Mouse (Mus musculus) limb, embryonic 15.5 days (tissue): ENCODE measurements at regions not wholly inside any gene's neighbourhood (a gene's known extent, or its start where the extent isn't known, plus 50 kb on each side); places are given as distances from the start of the nearest gene placed in this dataset.

Source experiments
- ATAC-seq: fragments of 200-750 bp; cut with Nextera tagmentation; 2 replicates; pipeline ENCODE4 v1.8.0; 2017; ENCODE audit warnings: low read depth, moderate TSS enrichment; ENCODE audit not compliant: insufficient number of reproducible peaks, low FRiP score, low TSS enrichment
- H3K27ac ChIP-seq: fragments of 300-500 bp; sonication (generic); 2 replicates; pipeline ENCODE4 v1.5.1; 2015; ENCODE audit warnings: moderate library complexity, mild to moderate bottlenecking, inconsistent platforms
- H3K27me3 ChIP-seq: fragments of 300-500 bp; sonication (generic); 2 replicates; pipeline ENCODE4 v1.6.1; 2015; ENCODE audit warnings: inconsistent platforms
- H3K36me3 ChIP-seq: fragments of 300-500 bp; sonication (generic); 2 replicates; pipeline ENCODE4 v1.6.1; 2015; ENCODE audit warnings: inconsistent platforms
- H3K4me1 ChIP-seq: fragments of 300-500 bp; sonication (generic); 2 replicates; pipeline ENCODE4 v1.6.1; 2015; ENCODE audit warnings: inconsistent platforms
- H3K4me2 ChIP-seq: fragments of 300-500 bp; sonication (generic); 2 replicates; pipeline ENCODE4 v1.6.1; 2015; ENCODE audit warnings: mild to moderate bottlenecking, inconsistent platforms
- H3K4me3 ChIP-seq: fragments of 300-500 bp; sonication (generic); 2 replicates; pipeline ENCODE4 v1.5.1; 2015; ENCODE audit warnings: mild to moderate bottlenecking, inconsistent platforms
- H3K9ac ChIP-seq: fragments of 300-500 bp; sonication (generic); 2 replicates; pipeline ENCODE4 v1.6.1; 2015; ENCODE audit warnings: inconsistent platforms
- H3K9me3 ChIP-seq: fragments of 300-500 bp; sonication (generic); 2 replicates; pipeline ENCODE4 v1.6.1; 2016; ENCODE audit warnings: inconsistent platforms
- WGBS: fragments of 180-500 bp; shearing (Covaris S2); methylation state at CpG from one replicate; pipeline ENCODE4 v1.1.7; 2015; 5-methylcytosine and 5-hydroxymethylcytosine counted together

- Histone ChIP-seq H3K9ac (no peak overlapping the region), H3K36me3 (no peaks in the 10 kb centered on the region), H3K9me3 (no peaks in the 10 kb centered on the region), H3K4me3 (no peak overlapping the region), H3K27ac (no peak overlapping the region), H3K4me1 (no peaks in the 10 kb centered on the region), H3K4me2 (no peak overlapping the region), H3K27me3 (no peaks in the 10 kb centered on the region)
- WGBS, result 77% methylated on average over 8 of the region's 8 CpGs
- no peak for ATAC-seq
These were observed 114.4 kb upstream of the Bcl6 start for GRCm38 (mm10) chr16:24102854-24103690.

- Histone ChIP-seq H3K9ac (no peak overlapping the region), H3K4me2 (no peak overlapping the region), H3K27ac (no peak overlapping the region), H3K4me1 (no peaks in the 10 kb centered on the region), H3K9me3 (no peaks in the 10 kb centered on the region), H3K4me3 (no peak overlapping the region), H3K27me3 (no peaks in the 10 kb centered on the region), H3K36me3 (no peaks in the 10 kb centered on the region)
- 64% methylated on average over 8 of the region's 8 CpGs for WGBS
- no peak for ATAC-seq
These were observed 108.9 kb upstream of the Bcl6 start for GRCm38 (mm10) chr16:24097596-24097995.

GRCm38 (mm10) chr16:24096076-24096475, 107.4 kb upstream of the Bcl6 start:
- Histone ChIP-seq H3K4me2 (no peak overlapping the region), H3K9ac (no peak overlapping the region), H3K27ac (no peak overlapping the region), H3K27me3 (no peaks in the 10 kb centered on the region), H3K9me3 (no peaks in the 10 kb centered on the region), H3K4me3 (no peak overlapping the region), H3K36me3 (no peaks in the 10 kb centered on the region), H3K4me1 (no peaks in the 10 kb centered on the region)
- 70% methylated on average over 1 of the region's 1 CpGs for WGBS
- ATAC-seq, result no peak

GRCm38 (mm10) chr16:24095630-24096029, 107.0 kb upstream of the Bcl6 start:
- Histone ChIP-seq H3K9ac (no peak overlapping the region), H3K4me1 (no peaks in the 10 kb centered on the region), H3K27me3 (no peaks in the 10 kb centered on the region), H3K9me3 (no peaks in the 10 kb centered on the region), H3K4me3 (no peak overlapping the region), H3K27ac (no peak overlapping the region), H3K36me3 (no peaks in the 10 kb centered on the region), H3K4me2 (no peak overlapping the region)
- whole genome bisulfite sequencing, result 82% methylated on average over 4 of the region's 4 CpGs
- ATAC-seq, result no peak

GRCm38 (mm10) chr16:24094566-24094965, 105.9 kb upstream of the Bcl6 start:
- Histone ChIP-seq H3K36me3 (no peaks in the 10 kb centered on the region), H3K27ac (no peak overlapping the region), H3K9me3 (no peaks in the 10 kb centered on the region), H3K4me3 (no peak overlapping the region), H3K4me2 (no peak overlapping the region), H3K27me3 (no peaks in the 10 kb centered on the region), H3K9ac (no peak overlapping the region), H3K4me1 (no peaks in the 10 kb centered on the region)
- ATAC-seq, result no peak
- 76% methylated on average over 6 of the region's 6 CpGs for WGBS

GRCm38 (mm10) chr16:24093624-24094023, 105.0 kb upstream of the Bcl6 start:
- H3K4me1 ChIP-seq, result no peaks in the 10 kb centered on the region

GRCm38 (mm10) chr16:24092616-24093525, 104.2 kb upstream of the Bcl6 start:
- H3K4me1 ChIP-seq, result no peaks in the 10 kb centered on the region
- WGBS, result 80% methylated on average over 5 of the region's 5 CpGs
- H3K4me2 ChIP-seq, result no peak overlapping the region
- ATAC-seq, result no peak
- no peaks in the 10 kb centered on the region for H3K27me3 ChIP-seq
- no peaks in the 10 kb centered on the region for H3K36me3 ChIP-seq
- no peaks in the 10 kb centered on the region for H3K9me3 ChIP-seq
- no peak overlapping the region for H3K27ac ChIP-seq
- no peak overlapping the region for H3K9ac ChIP-seq
- H3K4me3 ChIP-seq, result no peak overlapping the region

More at GRCm38 (mm10) chr16:24093624-24094023, 105.0 kb upstream of the Bcl6 start:
- ATAC-seq, result no peak
- Histone ChIP-seq H3K9me3 (no peaks in the 10 kb centered on the region), H3K36me3 (no peaks in the 10 kb centered on the region), H3K4me3 (no peak overlapping the region), H3K4me2 (no peak overlapping the region), H3K27me3 (no peaks in the 10 kb centered on the region), H3K9ac (no peak overlapping the region), H3K27ac (no peak overlapping the region)
- WGBS, result 92% methylated on average over 8 of the region's 8 CpGs

- no peak overlapping the region for H3K4me2 ChIP-seq
- H3K9ac ChIP-seq, result no peak overlapping the region
- no peak overlapping the region for H3K4me3 ChIP-seq
- H3K27ac ChIP-seq, result no peak overlapping the region
- no peaks in the 10 kb centered on the region for H3K9me3 ChIP-seq
- no peaks in the 10 kb centered on the region for H3K4me1 ChIP-seq
- H3K27me3 ChIP-seq, result no peaks in the 10 kb centered on the region
- no peaks in the 10 kb centered on the region for H3K36me3 ChIP-seq
- 77% methylated on average over 4 of the region's 4 CpGs for WGBS
- ATAC-seq, result no peak
These were observed 103.5 kb upstream of the Bcl6 start for GRCm38 (mm10) chr16:24092136-24092535.

GRCm38 (mm10) chr16:24090981-24091380, 102.3 kb upstream of the Bcl6 start:
- Histone ChIP-seq H3K9ac (no peak overlapping the region), H3K27ac (no peak overlapping the region), H3K9me3 (no peaks in the 10 kb centered on the region), H3K4me1 (no peaks in the 10 kb centered on the region), H3K4me3 (no peak overlapping the region), H3K27me3 (no peaks in the 10 kb centered on the region), H3K4me2 (no peak overlapping the region), H3K36me3 (no peaks in the 10 kb centered on the region)
- 89% methylated on average over 4 of the region's 4 CpGs for WGBS
- no peak for ATAC-seq

- ATAC-seq, result no peak
- no peaks in the 10 kb centered on the region for H3K27me3 ChIP-seq
- no peak overlapping the region for H3K4me2 ChIP-seq
- H3K27ac ChIP-seq, result no peak overlapping the region
- H3K9me3 ChIP-seq, result no peaks in the 10 kb centered on the region
- no peaks in the 10 kb centered on the region for H3K4me1 ChIP-seq
- 81% methylated on average over 11 of the region's 11 CpGs for WGBS
- H3K4me3 ChIP-seq, result no peak overlapping the region
- H3K36me3 ChIP-seq, result no peaks in the 10 kb centered on the region
- H3K9ac ChIP-seq, result no peak overlapping the region
These were observed 101.4 kb upstream of the Bcl6 start for GRCm38 (mm10) chr16:24089840-24090762.

- no peaks in the 10 kb centered on the region for H3K9me3 ChIP-seq
- no peaks in the 10 kb centered on the region for H3K27me3 ChIP-seq
- no peaks in the 10 kb centered on the region for H3K4me1 ChIP-seq
- no peak for ATAC-seq
- no peak overlapping the region for H3K9ac ChIP-seq
- H3K27ac ChIP-seq, result no peak overlapping the region
- H3K4me2 ChIP-seq, result no peak overlapping the region
- no peak overlapping the region for H3K4me3 ChIP-seq
- no peaks in the 10 kb centered on the region for H3K36me3 ChIP-seq
- 81% methylated on average over 8 of the region's 8 CpGs for WGBS
These were observed 95.3 kb upstream of the Bcl6 start for GRCm38 (mm10) chr16:24083966-24084365.
